Mouse (Mus musculus): ENCODE results near the gene Tep1.
A peak's percentile ranks its signal among the peaks of the same experiment; 100 is the strongest.
"Not testable (repeated sequence)": the region's sequence is repeated elsewhere in the genome, so short reads cannot be mapped to it uniquely, and the experiment has no call there.

Tep1 gene

DNA sequence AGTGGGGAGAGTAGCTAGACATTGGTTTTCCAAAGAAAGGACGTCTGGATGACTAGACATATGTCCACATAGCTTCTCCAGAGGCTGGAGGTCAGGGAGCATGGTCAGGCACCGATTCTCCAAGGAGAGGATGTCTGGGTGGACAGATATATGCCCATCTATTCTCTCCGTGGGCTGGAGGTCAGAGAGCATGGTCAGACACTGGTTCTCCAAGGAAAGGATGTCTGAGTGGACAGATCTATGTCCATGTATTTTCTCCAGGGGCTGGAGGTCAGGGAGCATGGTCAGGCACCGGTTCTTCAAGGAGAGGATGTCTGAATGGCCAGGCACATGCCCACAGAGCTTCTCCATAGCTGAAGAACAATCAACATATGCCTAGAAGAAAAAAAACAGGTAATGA, 2.1 kb downstream of the Tep1 start:
- no peak for DNase-seq

GRCm38 (mm10) chr14:50866966-50867365, 3.4 kb downstream of the Tep1 start:
- no peak for DNase-seq

GRCm38 (mm10) chr14:50865005-50865404, 5.4 kb downstream of the Tep1 start:
- not testable (repeated sequence) for DNase-seq

DNA sequence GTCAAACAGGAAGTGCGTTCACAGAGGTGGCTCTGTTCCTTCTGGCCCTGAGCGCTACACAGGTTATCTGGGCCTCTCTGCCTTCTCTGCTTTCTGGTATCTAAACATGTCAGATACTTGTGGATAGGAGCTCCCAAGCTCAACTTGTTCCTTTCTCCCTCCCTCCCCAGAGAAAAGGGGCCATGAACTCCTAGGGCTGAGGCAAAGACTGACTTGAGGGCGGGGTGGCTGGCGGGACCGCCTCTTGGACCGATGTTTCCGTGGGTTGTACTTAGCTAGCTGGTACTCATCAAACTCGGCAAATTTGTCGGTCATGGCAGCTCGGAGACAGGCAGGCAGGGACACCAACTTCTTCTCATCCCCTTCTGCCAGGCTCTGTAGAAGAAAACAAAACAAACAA, 7.7 kb downstream of the Tep1 start:
- no peak for DNase-seq

DNA sequence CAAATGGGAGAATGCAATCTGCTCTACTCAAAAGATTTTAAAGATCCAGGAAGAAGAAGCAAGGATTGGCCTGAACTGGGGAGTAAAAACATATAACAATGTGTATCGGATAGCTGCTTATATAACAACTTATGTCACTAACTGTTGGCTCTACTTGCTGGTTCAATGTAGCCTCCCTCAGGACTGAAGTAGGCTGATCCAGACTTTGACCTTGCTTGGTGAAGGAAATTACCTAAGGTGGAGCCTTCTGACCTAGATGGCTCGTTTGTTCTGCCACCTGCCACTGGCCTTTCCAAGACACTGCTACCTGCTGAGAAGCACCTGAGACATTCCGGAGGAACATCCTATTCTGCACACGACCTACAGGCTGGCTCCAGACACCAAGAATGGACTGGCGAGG, 14.6 kb downstream of the Tep1 start:
- no peak for DNase-seq

DNA sequence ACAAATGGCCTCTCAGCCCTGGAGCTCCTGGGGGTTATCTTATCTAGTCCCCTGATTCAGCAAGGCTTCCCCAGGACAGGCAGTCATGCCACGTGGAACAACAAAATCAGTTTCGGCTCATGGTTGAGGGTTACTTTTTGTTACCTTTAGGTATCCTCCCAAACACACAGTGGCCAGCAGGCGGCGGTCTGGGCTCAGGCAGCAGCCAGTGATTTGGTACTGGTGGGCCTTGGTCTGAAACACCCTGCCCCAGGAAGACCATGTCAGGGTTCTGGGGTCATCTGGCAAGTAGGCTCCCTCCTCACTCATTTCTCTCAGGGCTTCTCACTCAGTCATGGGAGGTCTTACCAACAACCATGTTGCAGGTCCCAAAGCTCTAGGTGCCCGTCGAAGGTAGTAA, 33.1 kb downstream of the Tep1 start:
- DNase-seq = peak in 1 of 2 experiments; percentile 25

GRCm38 (mm10) chr14:50834435-50834834, 35.9 kb downstream of the Tep1 start:
- DNase-seq = no peak

DNA sequence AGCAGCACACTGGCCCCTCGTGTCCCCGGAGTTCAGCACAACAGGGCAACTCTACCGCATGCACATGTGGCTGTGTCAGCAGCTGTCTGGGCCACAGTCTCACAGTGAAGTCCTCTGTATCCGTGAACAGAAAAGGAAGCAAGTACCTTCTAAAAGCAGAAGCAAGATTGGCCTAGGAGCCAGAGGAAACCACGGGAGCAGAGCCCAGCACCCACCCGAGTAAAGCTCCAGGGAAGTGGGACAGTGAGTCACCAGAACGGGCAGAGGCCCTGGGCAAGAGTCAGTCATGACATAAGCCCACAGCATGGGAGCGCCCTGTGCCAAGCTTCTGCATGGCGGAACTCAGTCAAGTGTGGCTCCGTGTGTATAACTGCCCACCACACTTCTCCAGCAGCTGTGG, 36.4 kb downstream of the Tep1 start:
- no peak for DNase-seq

DNA sequence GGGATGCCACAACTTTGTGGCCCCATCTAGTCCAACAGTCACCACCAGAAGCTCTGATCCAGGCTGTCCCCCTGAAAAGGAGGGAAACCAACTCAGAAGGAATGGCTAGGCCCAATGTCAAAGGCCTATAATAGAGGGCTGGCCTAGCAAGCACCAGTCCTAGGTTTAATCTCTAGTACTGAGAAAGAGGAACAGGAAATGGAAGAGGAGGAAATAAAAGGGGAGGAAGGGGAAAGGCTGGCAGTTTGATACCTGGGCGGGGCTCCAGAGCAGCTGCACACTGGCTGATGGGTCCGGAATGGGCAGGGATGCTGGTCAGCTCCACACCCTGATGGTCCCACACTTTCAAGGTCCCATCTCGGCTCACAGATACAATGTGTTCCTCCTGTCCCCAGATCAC, 40.5 kb downstream of the Tep1 start:
- DNase-seq = no peak

DNA sequence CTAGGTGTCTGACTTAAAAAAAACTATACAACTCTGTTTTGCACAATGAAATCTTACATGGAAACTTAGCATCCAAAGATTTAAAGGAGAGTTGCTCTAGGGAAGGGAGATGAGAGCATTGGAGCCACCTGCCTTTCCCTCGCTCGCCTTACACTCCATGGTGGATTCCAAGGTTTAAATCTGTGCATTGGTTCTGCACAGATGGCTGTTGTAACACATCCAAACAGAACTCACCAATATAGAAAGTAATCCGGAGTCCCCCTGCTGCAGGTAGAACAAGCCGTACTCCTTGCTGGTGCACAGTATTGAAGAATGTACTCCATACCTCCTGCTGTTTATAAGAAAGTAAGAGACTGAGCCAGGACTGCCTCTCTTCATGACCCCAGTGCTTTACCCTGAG, 43.8 kb downstream of the Tep1 start:
- no peak for DNase-seq

DNA sequence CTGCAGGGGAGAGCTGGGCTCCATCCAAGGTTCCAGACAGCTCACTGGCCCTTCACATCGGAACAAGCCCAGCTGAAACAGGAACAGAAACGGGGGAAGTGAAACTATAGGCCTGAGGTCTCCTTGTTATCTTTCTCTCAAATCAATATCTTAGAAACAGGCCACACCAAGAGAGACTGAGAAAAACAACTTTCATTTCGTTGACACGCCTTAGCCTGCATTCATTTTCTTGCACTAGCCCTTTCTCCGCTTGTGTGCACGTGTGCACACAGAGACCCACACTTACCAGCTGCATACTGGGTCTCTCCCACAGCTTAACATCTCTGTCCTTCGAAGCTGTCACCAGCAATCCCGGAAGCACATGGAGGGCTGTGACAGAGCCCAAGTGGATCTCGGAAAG, 46.1 kb downstream of the Tep1 start:
- DNase-seq = no peak

GRCm38 (mm10) chr14:50823240-50823639, 47.1 kb downstream of the Tep1 start:
- no peak for DNase-seq

GRCm38 (mm10) chr14:50813060-50813459, 57.3 kb downstream of the Tep1 start:
- DNase-seq = no peak

DNA sequence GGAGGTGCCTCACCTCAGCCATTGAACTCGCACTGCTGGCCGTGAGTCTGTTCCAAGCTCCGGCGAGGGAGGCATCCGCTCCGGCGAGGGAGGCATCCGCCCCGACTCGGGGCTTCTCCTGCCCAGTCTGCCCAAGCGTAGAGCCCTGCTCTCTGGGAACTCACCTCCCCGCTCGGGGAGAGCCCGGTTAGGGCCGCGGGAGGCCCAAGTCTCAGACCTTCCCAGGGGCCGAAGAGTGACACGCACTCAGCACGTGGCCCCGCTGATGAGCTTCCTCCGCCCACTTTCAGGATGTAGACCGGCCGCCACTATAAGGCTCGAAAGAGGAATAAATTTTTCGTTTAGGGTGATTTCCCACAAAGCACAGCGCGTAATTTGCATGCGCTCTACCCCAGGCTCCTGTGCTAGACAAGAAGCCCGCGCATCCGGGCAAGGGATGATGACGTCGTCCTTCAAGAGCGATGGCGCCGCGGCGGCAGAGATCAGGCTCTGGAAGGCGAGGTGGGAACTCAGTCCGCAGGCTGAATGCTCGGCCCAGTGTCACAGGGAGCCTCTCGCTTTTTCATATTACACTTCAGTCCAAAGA, 62.8 kb downstream of the Tep1 start, which contains the start of the genes Ccnb1ip1 and Parp2:
Gene Ccnb1ip1 (minus strand): TSS at position 246 of the 586 bp plus-strand sequence.
Gene Parp2 (plus strand): TSS at position 355 of the 586 bp plus-strand sequence.
- DNase-seq = peak; percentile 94 to 97

DNA sequence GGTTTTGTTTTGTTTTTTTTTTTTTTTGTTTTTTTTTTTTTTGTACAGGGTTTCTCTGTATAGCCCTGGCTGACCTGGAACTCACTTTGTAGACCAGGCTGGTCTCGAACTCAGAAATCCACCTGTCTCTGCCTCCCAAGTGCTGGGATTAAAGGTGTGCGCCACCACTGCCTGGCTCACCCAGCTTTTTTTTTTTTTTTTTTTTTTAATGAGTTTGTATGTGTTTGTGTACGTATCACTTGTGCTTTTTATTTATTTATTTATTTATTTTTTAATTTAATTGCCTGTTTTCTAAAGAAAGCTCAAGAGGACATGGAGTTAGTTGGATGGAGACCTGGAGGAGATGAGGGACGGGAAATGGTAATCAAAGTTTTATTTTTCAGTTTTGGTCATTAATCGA, 63.9 kb downstream of the Tep1 start:
- DNase-seq = not testable (repeated sequence)

DNA sequence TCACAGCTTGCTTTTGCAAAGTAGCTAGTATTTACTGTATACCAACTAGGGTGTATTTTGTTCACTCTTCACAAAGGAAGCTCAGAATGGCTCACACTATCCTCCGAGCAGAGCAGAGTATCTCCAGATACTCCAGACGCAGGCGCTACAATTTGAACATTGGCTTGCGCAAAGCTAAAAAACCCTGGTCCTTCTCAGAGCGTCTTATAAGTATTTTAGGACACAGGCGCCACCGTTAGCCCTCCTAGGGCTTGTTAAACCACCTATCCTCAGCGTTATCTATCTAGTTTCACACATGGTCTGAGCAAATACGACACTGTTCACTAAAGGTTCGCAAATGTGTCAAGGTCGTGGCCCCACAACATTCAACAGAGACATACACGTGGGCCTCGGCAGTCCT, 65.7 kb downstream of the Tep1 start:
- DNase-seq = no peak

DNA sequence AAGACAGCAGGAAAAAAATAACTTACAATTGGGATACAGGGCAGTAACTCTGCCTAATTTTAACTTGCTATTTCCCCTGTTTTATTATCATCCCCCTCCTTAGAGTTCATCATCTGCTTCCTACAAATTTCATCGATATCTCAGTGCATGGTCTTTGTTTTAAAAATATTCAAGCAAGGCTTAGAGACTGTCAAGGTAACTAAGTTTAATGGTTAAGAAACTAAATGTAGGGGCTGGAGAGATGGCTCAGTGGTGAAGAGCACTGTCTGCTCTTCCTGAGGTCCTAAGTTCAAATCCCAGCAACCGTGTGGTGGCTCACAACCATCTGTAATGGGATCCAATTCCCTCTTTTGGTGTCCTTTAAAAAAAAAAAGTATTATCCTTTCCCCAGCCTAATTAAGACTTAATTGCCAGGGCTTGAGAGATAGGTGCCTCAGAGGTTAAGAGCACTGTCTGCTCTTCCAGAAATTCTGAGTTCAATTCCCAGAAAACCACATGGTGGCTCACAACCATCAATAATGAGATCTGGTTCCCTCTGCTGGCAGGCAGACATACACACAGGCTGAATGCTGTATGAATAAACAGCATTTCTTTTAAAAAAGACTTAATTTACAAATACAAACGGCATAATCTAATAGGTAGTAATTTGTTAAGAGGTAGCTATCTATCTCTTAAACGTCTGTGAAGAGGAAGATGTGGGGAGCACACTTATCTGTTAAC, 67.4 kb downstream of the Tep1 start:
- DNase-seq = no peak

- DNase-seq = no peak
These were observed 67.9 kb downstream of the Tep1 start for GRCm38 (mm10) chr14:50802441-50802840.

DNA sequence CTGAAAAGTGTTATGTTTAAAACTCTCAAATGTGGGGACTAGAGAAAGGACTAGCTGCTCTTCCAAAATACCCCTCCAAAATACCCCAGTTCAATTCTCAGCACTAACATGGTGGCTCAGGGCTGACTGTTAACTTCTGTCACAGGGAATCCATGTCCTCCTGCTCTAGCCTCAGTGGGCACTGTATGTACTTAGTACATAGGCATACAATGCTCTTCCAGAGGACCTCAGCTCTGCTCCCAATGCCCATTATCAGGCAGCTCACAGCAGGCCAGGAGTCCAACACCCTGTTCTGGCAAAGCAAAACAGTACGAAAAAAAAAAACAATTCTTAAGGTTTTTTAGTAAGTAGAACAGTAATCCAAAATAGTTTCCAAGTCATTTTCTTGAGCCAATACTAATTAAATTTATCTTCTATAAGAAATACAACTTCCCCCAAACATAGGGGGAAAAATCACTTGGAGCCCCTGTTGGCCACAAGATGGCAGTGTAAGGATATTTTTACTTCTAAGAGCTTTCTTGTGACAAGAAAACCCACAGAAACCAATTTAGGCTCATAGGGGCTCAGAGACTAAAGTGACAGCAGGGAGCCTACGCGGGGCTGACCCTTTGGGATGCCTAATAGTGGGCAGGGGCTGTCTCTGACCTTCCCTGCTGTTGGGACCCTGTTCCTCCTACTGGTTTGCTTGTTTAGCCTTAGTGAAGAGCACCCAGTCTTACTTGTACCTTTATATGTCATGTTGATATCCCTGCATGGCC, 70.7 kb downstream of the Tep1 start:
- DNase-seq = peak in 1 of 2 experiments; percentile 41

DNA sequence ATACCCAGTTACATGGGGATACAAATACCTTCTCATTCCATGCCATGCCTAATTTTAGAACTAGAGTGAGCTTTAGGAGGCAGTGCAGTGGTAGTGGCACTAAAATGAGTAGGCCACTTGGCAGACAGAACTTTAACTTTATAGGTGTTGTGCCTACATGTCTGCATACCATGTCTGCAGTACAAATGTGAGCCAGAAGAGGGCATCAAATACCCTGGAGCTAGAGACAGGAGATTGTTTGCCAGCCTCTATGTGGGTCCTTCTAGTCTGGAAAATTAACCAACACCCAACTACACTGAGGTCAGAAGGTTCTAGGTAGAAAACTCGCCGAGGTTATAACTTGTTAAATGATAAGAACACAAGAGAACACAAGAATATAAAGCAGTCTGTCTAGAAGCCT, 71.8 kb downstream of the Tep1 start:
- DNase-seq = peak in 1 of 2 experiments; percentile 40

GRCm38 (mm10) chr14:50796464-50796863, 73.9 kb downstream of the Tep1 start:
- no peak for DNase-seq

GRCm38 (mm10) chr14:50795965-50796364, 74.4 kb downstream of the Tep1 start:
- DNase-seq = no peak

DNA sequence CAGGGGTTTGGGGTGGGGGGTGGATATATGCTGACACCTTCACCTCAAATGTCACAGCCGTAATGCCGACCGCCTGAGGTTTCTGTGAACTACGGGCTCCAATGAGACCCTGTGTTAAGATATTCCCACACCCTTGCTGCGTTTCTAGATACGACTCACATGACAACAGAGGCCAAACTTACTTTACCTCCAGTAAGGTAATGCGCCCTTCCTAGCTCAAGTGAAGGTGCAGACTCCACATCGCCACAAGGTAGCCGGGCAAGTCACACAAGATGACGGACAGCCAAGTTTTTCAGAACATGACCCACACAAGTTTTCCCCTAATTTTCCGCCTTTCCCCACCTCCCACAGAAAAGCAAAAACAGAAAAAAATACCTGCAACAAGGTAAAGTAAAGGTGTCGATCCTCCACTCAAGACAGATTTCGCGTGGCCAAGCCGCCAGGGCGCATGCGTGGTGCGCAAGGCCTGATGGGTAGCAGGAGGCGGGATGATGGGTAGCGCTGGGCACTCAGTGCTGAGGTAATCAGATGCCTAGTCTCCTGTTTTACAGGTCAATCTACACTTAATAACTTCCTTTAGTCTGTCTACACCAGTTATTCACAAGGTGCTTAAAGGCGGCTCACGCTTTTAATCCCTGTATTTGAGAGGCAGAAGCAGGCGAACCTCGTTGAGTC, 75.0 kb downstream of the Tep1 start:
- DNase-seq = no peak

Data from kidney, postnatal 25 days (tissue).